Mouse (Mus musculus) forebrain, postnatal 0 days (tissue): ENCODE measurements around the gene Stxbp2. TPM values are rescaled to one million over a fixed set of nuclear protein-coding genes. Genes with fewer than 3 reads are reported as not detected.
A peak's percentile ranks its signal among the peaks of the same experiment; 100 is the strongest.

ENCODE experiments used
- ATAC-seq: fragments of 200-750 bp; cut with Nextera tagmentation; 2 replicates; pipeline ENCODE4 v1.8.0; 2017; ENCODE audit warnings: mild to moderate bottlenecking, moderate library complexity
- DNase-seq: peaks from one replicate; pipeline ENCODE4 v3.0.0-alpha.2; 2015
- H3K27ac ChIP-seq: fragments of 300-500 bp; sonication (generic); 2 replicates; pipeline ENCODE4 v1.5.1; 2014; ENCODE audit warnings: low read depth, mild to moderate bottlenecking, antibody characterized with exemption, low read length, moderate library complexity, mixed read lengths
- H3K27me3 ChIP-seq: fragments of 300-500 bp; sonication (generic); 2 replicates; pipeline ENCODE4 v1.6.1; 2014; ENCODE audit warnings: mild to moderate bottlenecking, low read length, mixed read lengths; ENCODE audit not compliant: insufficient read depth
- H3K36me3 ChIP-seq: fragments of 300-500 bp; sonication (generic); 2 replicates; pipeline ENCODE4 v1.6.1; 2014; ENCODE audit warnings: mild to moderate bottlenecking, moderate library complexity; ENCODE audit not compliant: insufficient read depth
- H3K4me1 ChIP-seq: fragments of 300-500 bp; sonication (generic); 2 replicates; pipeline ENCODE4 v1.6.1; 2014; ENCODE audit warnings: antibody characterized with exemption; ENCODE audit not compliant: insufficient read depth
- H3K4me2 ChIP-seq: fragments of 300-500 bp; sonication (generic); 2 replicates; pipeline ENCODE4 v1.6.1; 2014; ENCODE audit warnings: low read depth, mild to moderate bottlenecking, moderate library complexity
- H3K4me3 ChIP-seq: fragments of 300-500 bp; sonication (generic); 2 replicates; pipeline ENCODE4 v1.5.1; 2014; ENCODE audit warnings: low read depth, low read length, mixed read lengths
- H3K9ac ChIP-seq: fragments of 300-500 bp; sonication (generic); 2 replicates; pipeline ENCODE4 v1.6.1; 2014; ENCODE audit warnings: mild to moderate bottlenecking
- H3K9me3 ChIP-seq: fragments of 300-500 bp; sonication (generic); 2 replicates; pipeline ENCODE4 v1.6.1; 2016; ENCODE audit warnings: low read length
- CTCF ChIP-seq: sonication (generic); IDR thresholded peaks from 2 replicates; pipeline ENCODE4 v1.5.1; 2016; ENCODE audit warnings: antibody characterized with exemption, control low read depth, low read depth
- WGBS: fragments of 180-500 bp; shearing (Covaris S2); extraction: QIAGEN DNeasy Blood & Tissue Kit; methylation state at CpG from one replicate; pipeline ENCODE4 v1.1.7; 2014; 5-methylcytosine and 5-hydroxymethylcytosine counted together
- polyA plus RNA-seq: library from polyadenylated mRNA; unstranded; fragments of >200 nt; fragmentation: Nextera tagmentation; extraction: Ambion mirVana; gene quantifications from 2 replicates; pipeline ENCODE4 v1.2.1, GENCODE M21; 2015
- total RNA-seq: library from RNA; depleted of rRNA; stranded (reverse); fragments of >200 nt; gene quantifications from 2 replicates; pipeline ENCODE4 v1.2.3, GENCODE M21; 2014

The Stxbp2 gene
- total and polyA plus RNA-seq, 2 experiments from 2014 or later = 43.8 to 44.7 TPM

DNA sequence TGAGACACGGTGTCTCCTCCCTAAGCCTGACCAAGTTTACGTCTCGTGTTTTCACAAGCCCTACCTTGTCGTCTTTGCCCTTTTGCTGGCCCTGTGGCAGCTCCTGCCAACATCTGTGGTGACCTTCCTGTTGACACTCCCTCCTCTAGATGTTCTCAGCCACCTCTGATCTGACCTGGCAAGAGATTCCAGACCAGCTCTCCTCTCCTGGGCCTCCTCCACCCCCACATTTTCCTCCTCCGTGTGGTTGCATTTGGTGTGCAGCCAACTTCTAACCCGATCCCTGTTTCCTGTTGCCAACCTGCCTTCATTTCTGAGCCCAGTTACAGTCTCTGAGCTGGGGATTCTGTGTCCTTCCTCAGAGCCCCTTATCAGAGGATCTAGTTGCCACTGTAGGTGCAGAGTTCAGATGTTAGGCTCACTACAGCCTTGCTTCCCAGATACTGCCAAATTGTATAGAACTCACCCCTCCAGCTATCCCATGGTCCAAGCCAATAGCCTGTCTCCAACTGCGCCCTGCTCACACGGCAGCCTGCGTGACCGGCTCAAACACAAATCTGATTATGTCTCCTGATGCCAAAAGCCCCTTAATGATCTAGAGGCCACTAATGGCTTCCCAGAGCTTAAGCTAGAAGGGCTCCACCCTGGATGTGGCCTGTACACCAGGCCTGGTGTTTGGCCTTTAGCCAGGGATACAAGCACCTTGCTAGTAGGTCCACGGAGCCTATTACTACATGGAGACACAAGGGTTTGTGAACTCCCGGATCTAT lies 21.5 kb upstream of the Stxbp2 start:
- TF ChIP-seq CTCF = no peak
- H3K27me3 ChIP-seq = no peaks in the 10 kb centered on the region
- no peaks in the 10 kb centered on the region for H3K4me1 ChIP-seq
- peaks cover 95% of the 10 kb centered on the region for H3K36me3 ChIP-seq
- H3K4me3 ChIP-seq = no peak overlapping the region
- 82% methylated on average over 12 of the region's 12 CpGs for WGBS
- no peak overlapping the region for H3K27ac ChIP-seq
- no peak overlapping the region for H3K9ac ChIP-seq
- no peaks in the 10 kb centered on the region for H3K9me3 ChIP-seq
- DNase-seq = no peak
- ATAC-seq = peak; percentile 10; the same call in 1 of the 2 replicates
- H3K4me2 ChIP-seq = no peak overlapping the region

GRCm38 (mm10) chr8:3609816-3610150 lies 21.0 kb upstream of the Stxbp2 start:
- no peak overlapping the region for H3K4me3 ChIP-seq
- H3K27me3 ChIP-seq = no peaks in the 10 kb centered on the region
- ATAC-seq (no peak), DNase-seq (no peak)
- no peaks in the 10 kb centered on the region for H3K9me3 ChIP-seq
- H3K27ac ChIP-seq = no peak overlapping the region
- 86% methylated on average over 6 of the region's 6 CpGs for WGBS
- no peak for TF ChIP-seq CTCF
- H3K4me2 ChIP-seq = no peak overlapping the region
- no peak overlapping the region for H3K9ac ChIP-seq
- H3K36me3 ChIP-seq = peaks cover 95% of the 10 kb centered on the region
- H3K4me1 ChIP-seq = no peaks in the 10 kb centered on the region

GRCm38 (mm10) chr8:3621199-3621970 lies 9.4 kb upstream of the Stxbp2 start, which contains the start of the genes Xab2 and Pet100:
Gene Xab2 (minus strand): TSS chr8:3621316.
Gene Pet100 (plus strand): TSS chr8:3621548.
- no peaks in the 10 kb centered on the region for H3K9me3 ChIP-seq
- peak within 1 kb of the TSS; percentile 86 for H3K4me2 ChIP-seq
- H3K9ac ChIP-seq = peak within 1 kb of the TSS; percentile 70
- WGBS = under 1% methylated on average over 37 of the region's 37 CpGs
- H3K27ac ChIP-seq = no peak within 1 kb of the TSS
- no peaks in the 10 kb centered on the region for H3K27me3 ChIP-seq
- H3K36me3 ChIP-seq = peaks cover 15% of the 10 kb centered on the region
- TF ChIP-seq CTCF = no peak
- DNase-seq = peak; percentile 100
- peaks cover 13% of the 10 kb centered on the region for H3K4me1 ChIP-seq
- peak within 1 kb of the TSS; percentile 99 for H3K4me3 ChIP-seq
- ATAC-seq = peak; percentile 98

DNA sequence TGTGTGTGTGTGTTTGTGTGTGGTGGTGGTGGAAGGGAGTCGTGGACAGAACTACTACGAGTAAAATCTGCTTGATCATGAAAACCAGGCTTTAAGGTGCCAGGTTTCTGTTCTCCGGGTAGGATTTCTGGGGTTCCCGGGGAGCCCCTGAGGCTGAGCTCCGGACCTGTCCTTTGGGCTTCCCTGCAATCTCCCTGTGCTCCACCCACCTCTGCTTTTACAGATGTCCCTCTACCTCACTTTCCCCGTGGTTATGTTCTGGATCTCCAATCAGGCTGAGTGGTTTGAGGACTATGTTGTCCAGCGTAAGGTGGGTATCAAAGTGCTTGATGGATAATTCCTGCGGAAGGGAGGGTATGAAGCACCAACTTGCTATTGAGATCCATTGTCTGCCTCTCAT lies 8.6 kb upstream of the Stxbp2 start:
- no peaks in the 10 kb centered on the region for H3K9me3 ChIP-seq
- H3K4me1 ChIP-seq = peaks cover 13% of the 10 kb centered on the region
- no peak for DNase-seq
- H3K4me3 ChIP-seq = peak overlapping the region; percentile 99
- H3K27ac ChIP-seq = no peak overlapping the region
- no peaks in the 10 kb centered on the region for H3K27me3 ChIP-seq
- H3K4me2 ChIP-seq = peak overlapping the region; percentile 68
- TF ChIP-seq CTCF = no peak
- 70% methylated on average over 8 of the region's 8 CpGs for WGBS
- ATAC-seq = no peak
- H3K9ac ChIP-seq = no peak overlapping the region
- peaks cover 9% of the 10 kb centered on the region for H3K36me3 ChIP-seq

GRCm38 (mm10) chr8:3625445-3625844 lies 5.3 kb upstream of the Stxbp2 start, which contains the start of gene Pcp2:
Gene Pcp2 (minus strand): TSS chr8:3625545.
- Histone ChIP-seq H3K9ac (no peak within 1 kb of the TSS), H3K4me3 (no peak within 1 kb of the TSS), H3K4me1 (peaks cover 8% of the 10 kb centered on the region), H3K9me3 (no peaks in the 10 kb centered on the region), H3K4me2 (no peak within 1 kb of the TSS), H3K36me3 (no peaks in the 10 kb centered on the region), H3K27me3 (no peaks in the 10 kb centered on the region), H3K27ac (no peak within 1 kb of the TSS)
- DNase-seq (no peak), ATAC-seq (no peak)
- no peak for TF ChIP-seq CTCF
- WGBS = 75% methylated on average over 1 of the region's 1 CpGs

GRCm38 (mm10) chr8:3626971-3627370 lies 3.8 kb upstream of the Stxbp2 start:
- DNase-seq = no peak
- H3K9me3 ChIP-seq = no peaks in the 10 kb centered on the region
- no peak for ATAC-seq
- no peak overlapping the region for H3K4me2 ChIP-seq
- WGBS = 63% methylated on average over 5 of the region's 5 CpGs
- H3K27ac ChIP-seq = no peak overlapping the region
- no peaks in the 10 kb centered on the region for H3K27me3 ChIP-seq
- no peaks in the 10 kb centered on the region for H3K36me3 ChIP-seq
- TF ChIP-seq CTCF = no peak
- peaks cover 10% of the 10 kb centered on the region; the same call in 1 of the 2 replicates for H3K4me1 ChIP-seq
- no peak overlapping the region for H3K4me3 ChIP-seq
- H3K9ac ChIP-seq = no peak overlapping the region

DNA sequence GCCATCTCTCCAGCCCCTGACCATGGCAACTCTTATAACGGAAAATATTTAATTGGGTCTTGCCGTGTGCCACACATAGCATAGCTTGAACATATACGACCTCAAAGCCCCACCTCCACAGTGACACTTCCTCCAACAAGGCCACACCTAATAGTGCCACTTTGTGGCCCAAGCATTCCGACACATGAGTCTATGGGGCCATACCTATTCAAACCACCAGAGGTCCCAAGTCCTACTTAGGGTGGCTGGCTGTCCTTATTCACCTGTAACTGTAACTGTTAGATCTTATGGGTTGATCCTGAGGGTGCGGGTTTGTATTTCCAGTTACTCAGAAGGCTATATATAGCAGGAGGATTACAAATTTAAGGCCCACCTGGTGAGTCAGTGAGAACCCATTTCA lies 2.7 kb upstream of the Stxbp2 start:
- peak; percentile 36 for DNase-seq
- Histone ChIP-seq H3K9ac (no peak overlapping the region), H3K4me1 (peaks cover 7% of the 10 kb centered on the region; the same call in 1 of the 2 replicates), H3K36me3 (no peaks in the 10 kb centered on the region), H3K4me2 (no peak overlapping the region), H3K27me3 (no peaks in the 10 kb centered on the region), H3K4me3 (no peak overlapping the region), H3K9me3 (no peaks in the 10 kb centered on the region), H3K27ac (no peak overlapping the region)
- peak; percentile 66 for TF ChIP-seq CTCF
- 30% methylated on average over 5 of the region's 5 CpGs for WGBS
- peak; percentile 34; the same call in 1 of the 2 replicates for ATAC-seq
